Mouse (Mus musculus): ENCODE data around the gene Itga9. TPM values are rescaled to one million over a fixed set of nuclear protein-coding genes. Genes with fewer than 3 reads are reported as not detected.

Itga9 gene
- polyA plus RNA-seq, 1 experiment from 2014 or later = 4.8 TPM

DNA sequence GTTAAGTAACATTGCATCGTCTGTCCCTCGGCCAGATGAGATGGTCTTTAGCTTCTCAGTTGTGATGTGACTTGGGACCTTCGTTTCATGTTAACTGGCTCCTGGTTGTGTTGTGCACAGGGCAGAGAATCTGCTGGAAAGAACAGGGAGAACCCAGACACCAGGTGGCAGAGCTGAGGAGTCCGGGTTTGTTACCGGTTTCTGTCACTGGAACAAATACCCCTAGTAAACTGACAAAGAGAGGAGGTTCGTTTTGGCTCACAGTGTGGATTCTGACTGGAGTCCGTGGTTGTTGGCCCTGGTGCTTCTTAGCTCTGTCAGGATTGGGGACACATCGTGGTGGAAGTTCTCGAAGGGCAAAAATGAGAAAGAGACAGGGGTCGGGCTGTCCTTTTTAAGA lies 3.6 kb downstream of the Itga9 start:
- Histone ChIP-seq H3K4me1 (ENCODE audit: insufficient read depth) (peaks cover 9% of the 10 kb centered on the region), H3K27me3 (ENCODE audit: insufficient read depth, low read length) (peaks cover 19% of the 10 kb centered on the region), H3K4me2 (ENCODE audit: low read depth, low read length) (0 out of 2 replicates have a peak overlapping the region, but pooled peaks have one; percentile 29), H3K9ac (replicated peaks) (no peak overlapping the region), H3K36me3 (replicated peaks; ENCODE audit: insufficient read depth, low read length) (no peaks in the 10 kb centered on the region), H3K4me3 (ENCODE audit: low read depth, low read length) (no peak overlapping the region), H3K27ac (ENCODE audit: low read depth) (peak overlapping the region; percentile 30; the same call in 1 of the 2 replicates), H3K9me3 (ENCODE audit: low read length) (no peaks in the 10 kb centered on the region)
- WGBS (ENCODE audit: insufficient replicate concordance) = 42% methylated on average over 10 of the region's 10 CpGs
- no peak for ATAC-seq
- TF ChIP-seq EP300 (IDR thresholded peaks at IDR 0.05; ENCODE audit: low read depth) = no peak
- peak; percentile 39 for TF ChIP-seq CTCF (IDR thresholded peaks at IDR 0.05; ENCODE audit: low read depth)
- DNase-seq = no peak

DNA sequence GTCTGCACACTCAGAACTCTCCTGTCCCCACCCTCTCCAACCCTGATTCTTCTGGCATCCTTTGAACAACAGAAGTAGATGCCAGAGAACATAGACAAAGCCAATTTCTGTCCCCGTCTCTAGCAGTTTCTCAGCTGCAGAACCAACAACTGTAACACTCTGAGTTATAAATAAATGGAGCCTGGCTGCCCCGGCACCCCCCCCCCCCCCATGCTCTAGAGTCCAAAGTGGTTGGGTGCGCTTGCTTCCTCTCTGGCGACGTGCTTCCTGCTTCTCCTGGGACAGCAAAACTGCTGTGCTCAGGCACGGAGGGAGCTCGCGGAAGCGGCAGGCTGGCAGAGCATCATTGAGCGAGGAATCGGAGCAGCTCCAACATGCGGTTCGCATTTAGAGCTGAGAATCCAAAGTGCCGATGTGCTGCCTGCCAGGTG lies 4.6 kb downstream of the Itga9 start:
- peak overlapping the region; percentile 40; the same call in 1 of the 2 replicates for H3K27ac ChIP-seq (ENCODE audit: low read depth)
- H3K4me2 ChIP-seq (ENCODE audit: low read depth, low read length) = no peak overlapping the region
- WGBS (ENCODE audit: insufficient replicate concordance) = 25% methylated on average over 14 of the region's 14 CpGs
- TF ChIP-seq EP300 (IDR thresholded peaks at IDR 0.05; ENCODE audit: low read depth) (no peak), CTCF (IDR thresholded peaks at IDR 0.05; ENCODE audit: low read depth) (no peak)
- no peak overlapping the region for H3K4me3 ChIP-seq (ENCODE audit: low read depth, low read length)
- peaks cover 9% of the 10 kb centered on the region for H3K4me1 ChIP-seq (ENCODE audit: insufficient read depth)
- H3K27me3 ChIP-seq (ENCODE audit: insufficient read depth, low read length) = peaks cover 18% of the 10 kb centered on the region
- ATAC-seq (peak; percentile 43; the same call in 1 of the 2 replicates), DNase-seq (peak; percentile 39)
- H3K9ac ChIP-seq (replicated peaks) = no peak overlapping the region
- no peaks in the 10 kb centered on the region for H3K36me3 ChIP-seq (replicated peaks; ENCODE audit: insufficient read depth, low read length)
- H3K9me3 ChIP-seq (ENCODE audit: low read length) = no peaks in the 10 kb centered on the region

DNA sequence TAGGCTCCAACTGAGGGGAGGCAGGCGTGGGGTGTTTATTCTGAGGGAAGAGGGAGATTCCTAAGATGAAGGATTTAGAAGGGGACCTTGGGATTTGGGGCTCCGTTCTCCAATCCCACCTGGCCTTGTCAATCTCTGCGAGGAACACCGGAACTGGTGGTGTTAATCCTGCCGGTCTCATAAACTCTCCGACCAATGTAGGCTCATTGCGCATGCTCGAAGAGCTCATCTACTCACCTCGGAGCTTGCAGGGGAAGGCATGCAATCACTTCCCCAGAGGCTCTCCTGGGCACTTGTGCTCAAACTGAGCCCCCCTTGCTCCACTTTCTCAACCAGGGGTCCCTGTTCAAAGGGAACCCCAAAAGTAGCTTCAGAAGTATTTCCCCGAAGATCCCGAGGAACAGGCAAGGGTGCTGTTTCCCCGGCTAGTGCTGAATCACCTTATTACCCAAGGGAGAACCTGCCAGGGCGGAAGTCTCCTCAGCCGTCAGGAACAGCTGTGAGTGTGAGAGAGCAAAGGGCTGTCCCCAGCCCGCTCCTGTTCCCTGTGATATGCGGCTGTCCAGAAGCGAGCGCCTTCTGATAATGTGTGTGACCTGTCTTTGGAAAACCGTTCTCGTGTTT lies 5.6 kb downstream of the Itga9 start:
- no peak for ATAC-seq

DNA sequence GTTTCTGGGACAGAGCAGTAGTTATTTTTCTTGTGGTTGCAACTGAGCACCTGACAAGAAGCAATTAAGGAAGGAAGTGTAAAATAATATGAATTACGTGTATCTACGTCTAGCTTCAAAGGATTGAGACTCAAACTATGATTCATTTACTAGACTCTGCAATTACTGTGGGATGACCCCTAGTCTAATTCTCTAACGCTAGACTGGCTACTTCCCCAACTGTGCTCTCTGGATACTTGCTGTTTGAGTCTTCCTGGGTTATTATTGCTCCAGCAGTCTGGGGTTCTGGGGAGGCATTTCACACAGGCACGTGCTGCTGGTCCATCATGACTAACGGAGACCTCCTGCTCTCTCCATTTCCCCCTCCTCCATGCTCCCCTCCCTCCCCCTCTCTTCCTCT lies 10.7 kb downstream of the Itga9 start:
- Histone ChIP-seq H3K27ac (ENCODE audit: low read depth) (no peak overlapping the region), H3K4me2 (ENCODE audit: low read depth, low read length) (no peak overlapping the region), H3K36me3 (replicated peaks; ENCODE audit: insufficient read depth, low read length) (no peaks in the 10 kb centered on the region), H3K27me3 (ENCODE audit: insufficient read depth, low read length) (no peaks in the 10 kb centered on the region), H3K4me1 (ENCODE audit: insufficient read depth) (peaks cover 4% of the 10 kb centered on the region), H3K4me3 (ENCODE audit: low read depth, low read length) (no peak overlapping the region), H3K9ac (replicated peaks) (no peak overlapping the region), H3K9me3 (ENCODE audit: low read length) (no peaks in the 10 kb centered on the region)
- TF ChIP-seq CTCF (IDR thresholded peaks at IDR 0.05; ENCODE audit: low read depth) = no peak
- no peak for TF ChIP-seq EP300 (IDR thresholded peaks at IDR 0.05; ENCODE audit: low read depth)
- ATAC-seq = peak; percentile 45
- 47% methylated on average over 5 of the region's 5 CpGs for WGBS (ENCODE audit: insufficient replicate concordance)
- DNase-seq = no peak

More for the DNA sequence above, 5.6 kb downstream of the Itga9 start:
- H3K9me3 ChIP-seq (ENCODE audit: low read length) = no peaks in the 10 kb centered on the region
- peak; percentile 46 for DNase-seq
- H3K4me2 ChIP-seq (ENCODE audit: low read depth, low read length) = no peak overlapping the region
- 29% methylated on average over 20 of the region's 20 CpGs for WGBS (ENCODE audit: insufficient replicate concordance)
- H3K4me3 ChIP-seq (ENCODE audit: low read depth, low read length) = no peak overlapping the region
- no peak for TF ChIP-seq EP300 (IDR thresholded peaks at IDR 0.05; ENCODE audit: low read depth)
- H3K4me1 ChIP-seq (ENCODE audit: insufficient read depth) = peaks cover 9% of the 10 kb centered on the region
- peak overlapping the region; percentile 40 for H3K27ac ChIP-seq (ENCODE audit: low read depth)
- H3K9ac ChIP-seq (replicated peaks) = no peak overlapping the region
- H3K27me3 ChIP-seq (ENCODE audit: insufficient read depth, low read length) = peaks cover 11% of the 10 kb centered on the region
- H3K36me3 ChIP-seq (replicated peaks; ENCODE audit: insufficient read depth, low read length) = no peaks in the 10 kb centered on the region

DNA sequence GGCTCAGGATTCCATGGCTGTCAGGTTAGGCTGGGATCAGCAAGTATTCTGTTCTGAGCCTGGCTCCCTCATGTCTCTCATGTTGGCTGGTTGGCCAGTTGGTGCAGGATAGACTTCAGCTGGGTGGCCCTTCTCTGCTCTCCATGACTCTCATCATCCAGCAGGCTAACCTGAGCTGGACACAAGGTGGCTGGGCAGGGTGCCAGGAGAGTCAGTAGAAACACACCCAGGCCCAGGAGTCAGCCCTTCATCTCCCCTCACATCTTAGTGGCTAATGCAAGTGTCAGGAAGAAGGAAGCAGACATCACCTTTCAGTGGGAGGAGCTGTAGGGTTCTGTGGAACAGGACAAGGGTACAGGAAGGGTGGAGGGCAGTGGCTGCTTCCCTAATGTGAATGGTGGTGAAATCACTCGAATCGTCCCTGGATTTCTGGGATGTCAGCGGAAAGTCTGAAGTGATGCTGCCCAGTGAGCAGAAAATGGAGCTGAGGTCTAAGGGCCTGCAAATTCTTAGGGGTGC lies 12.3 kb downstream of the Itga9 start:
- no peak overlapping the region for H3K27ac ChIP-seq (ENCODE audit: low read depth)
- no peaks in the 10 kb centered on the region for H3K4me1 ChIP-seq (ENCODE audit: insufficient read depth)
- H3K27me3 ChIP-seq (ENCODE audit: insufficient read depth, low read length) = no peaks in the 10 kb centered on the region
- DNase-seq (no peak), ATAC-seq (no peak)
- no peak for TF ChIP-seq CTCF (IDR thresholded peaks at IDR 0.05; ENCODE audit: low read depth)
- TF ChIP-seq EP300 (IDR thresholded peaks at IDR 0.05; ENCODE audit: low read depth) = no peak
- H3K36me3 ChIP-seq (replicated peaks; ENCODE audit: insufficient read depth, low read length) = no peaks in the 10 kb centered on the region
- 50% methylated on average over 3 of the region's 3 CpGs for WGBS (ENCODE audit: insufficient replicate concordance)
- no peak overlapping the region for H3K9ac ChIP-seq (replicated peaks)
- H3K9me3 ChIP-seq (ENCODE audit: low read length) = no peaks in the 10 kb centered on the region
- H3K4me2 ChIP-seq (ENCODE audit: low read depth, low read length) = no peak overlapping the region
- no peak overlapping the region for H3K4me3 ChIP-seq (ENCODE audit: low read depth, low read length)

DNA sequence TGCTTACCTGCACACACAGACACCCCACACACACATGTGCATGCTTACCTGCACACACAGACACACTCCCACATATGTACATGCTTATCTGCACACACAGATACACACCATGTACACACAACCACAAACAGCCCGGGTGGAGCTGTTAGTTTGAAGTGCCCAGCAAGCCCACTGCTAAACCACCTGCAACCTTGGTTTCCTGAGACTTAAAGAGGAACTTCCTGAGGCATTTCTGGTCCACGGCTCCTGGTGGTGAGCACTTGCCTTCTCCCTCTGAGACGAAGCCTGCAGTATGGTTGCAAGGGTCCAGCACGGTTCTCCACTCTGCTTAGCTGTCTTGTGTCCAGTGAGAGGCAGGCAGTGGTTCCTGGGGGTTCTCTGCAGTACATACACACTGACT lies 14.3 kb downstream of the Itga9 start:
- H3K27me3 ChIP-seq (ENCODE audit: insufficient read depth, low read length) = no peaks in the 10 kb centered on the region
- ATAC-seq (no peak), DNase-seq (no peak)
- H3K9ac ChIP-seq (replicated peaks) = no peak overlapping the region
- no peaks in the 10 kb centered on the region for H3K9me3 ChIP-seq (ENCODE audit: low read length)
- H3K4me3 ChIP-seq (ENCODE audit: low read depth, low read length) = no peak overlapping the region
- no peak overlapping the region for H3K27ac ChIP-seq (ENCODE audit: low read depth)
- H3K4me1 ChIP-seq (ENCODE audit: insufficient read depth) = no peaks in the 10 kb centered on the region
- H3K4me2 ChIP-seq (ENCODE audit: low read depth, low read length) = no peak overlapping the region
- no peak for TF ChIP-seq EP300 (IDR thresholded peaks at IDR 0.05; ENCODE audit: low read depth)
- no peak for TF ChIP-seq CTCF (IDR thresholded peaks at IDR 0.05; ENCODE audit: low read depth)
- H3K36me3 ChIP-seq (replicated peaks; ENCODE audit: insufficient read depth, low read length) = no peaks in the 10 kb centered on the region
- WGBS (ENCODE audit: insufficient replicate concordance) = 25% methylated on average over 4 of the region's 4 CpGs

Measured in liver, postnatal 0 days (tissue).